Mouse (Mus musculus): ENCODE results near the gene Bard1. TPM values are rescaled to one million over a fixed set of nuclear protein-coding genes. Genes with fewer than 3 reads are reported as not detected.

Gene Bard1
- polyA plus RNA-seq, 1 experiment from 2014 or later, result 2.9 TPM

GRCm38 (mm10) chr1:71070771-71071170 lies 32.2 kb downstream of the Bard1 start:
- ATAC-seq (replicated peaks; ENCODE audit: insufficient number of reproducible peaks, low FRiP score, low TSS enrichment, low read depth) (no peak), DNase-seq (ENCODE audit: low spot score) (no peak)
- Histone ChIP-seq H3K4me1 (ENCODE audit: control insufficient read depth, insufficient read depth, low read length) (no peaks in the 10 kb centered on the region), H3K4me2 (ENCODE audit: low read depth, low read length) (no peak overlapping the region), H3K27ac (replicated peaks; ENCODE audit: low read depth, low read length) (no peak overlapping the region), H3K36me3 (replicated peaks; ENCODE audit: control insufficient read depth, insufficient read depth, low read depth, low read length) (no peaks in the 10 kb centered on the region), H3K9ac (replicated peaks; ENCODE audit: low read length) (no peak overlapping the region), H3K4me3 (ENCODE audit: low read depth, low read length) (no peak overlapping the region), H3K9me3 (replicated peaks; ENCODE audit: control insufficient read depth, low read length) (no peaks in the 10 kb centered on the region), H3K27me3 (ENCODE audit: control insufficient read depth, insufficient read depth, low read length) (no peaks in the 10 kb centered on the region)

GRCm38 (mm10) chr1:71068728-71069304 lies 34.1 kb downstream of the Bard1 start:
- Histone ChIP-seq H3K27ac (replicated peaks; ENCODE audit: low read depth, low read length) (no peak overlapping the region), H3K4me1 (ENCODE audit: control insufficient read depth, insufficient read depth, low read length) (no peaks in the 10 kb centered on the region), H3K4me2 (ENCODE audit: low read depth, low read length) (no peak overlapping the region), H3K4me3 (ENCODE audit: low read depth, low read length) (no peak overlapping the region), H3K9ac (replicated peaks; ENCODE audit: low read length) (no peak overlapping the region), H3K9me3 (replicated peaks; ENCODE audit: control insufficient read depth, low read length) (no peaks in the 10 kb centered on the region), H3K27me3 (ENCODE audit: control insufficient read depth, insufficient read depth, low read length) (no peaks in the 10 kb centered on the region), H3K36me3 (replicated peaks; ENCODE audit: control insufficient read depth, insufficient read depth, low read depth, low read length) (no peaks in the 10 kb centered on the region)
- ATAC-seq (replicated peaks; ENCODE audit: insufficient number of reproducible peaks, low FRiP score, low TSS enrichment, low read depth), result no peak
- DNase-seq (ENCODE audit: low spot score), result no peak
- 97% methylated on average over 3 of the region's 3 CpGs for WGBS

GRCm38 (mm10) chr1:71063885-71064492 lies 39.0 kb downstream of the Bard1 start:
- ATAC-seq (replicated peaks; ENCODE audit: insufficient number of reproducible peaks, low FRiP score, low TSS enrichment, low read depth) (no peak), DNase-seq (ENCODE audit: low spot score) (no peak)
- Histone ChIP-seq H3K9me3 (replicated peaks; ENCODE audit: control insufficient read depth, low read length) (no peaks in the 10 kb centered on the region), H3K27ac (replicated peaks; ENCODE audit: low read depth, low read length) (no peak overlapping the region), H3K36me3 (replicated peaks; ENCODE audit: control insufficient read depth, insufficient read depth, low read depth, low read length) (no peaks in the 10 kb centered on the region), H3K4me2 (ENCODE audit: low read depth, low read length) (no peak overlapping the region), H3K4me3 (ENCODE audit: low read depth, low read length) (no peak overlapping the region), H3K27me3 (ENCODE audit: control insufficient read depth, insufficient read depth, low read length) (no peaks in the 10 kb centered on the region), H3K9ac (replicated peaks; ENCODE audit: low read length) (no peak overlapping the region), H3K4me1 (ENCODE audit: control insufficient read depth, insufficient read depth, low read length) (no peaks in the 10 kb centered on the region)
- WGBS, result 93% methylated on average over 16 of the region's 16 CpGs

GRCm38 (mm10) chr1:71056143-71056542 lies 46.8 kb downstream of the Bard1 start:
- ATAC-seq (replicated peaks; ENCODE audit: insufficient number of reproducible peaks, low FRiP score, low TSS enrichment, low read depth) (no peak), DNase-seq (ENCODE audit: low spot score) (no peak)
- Histone ChIP-seq H3K4me2 (ENCODE audit: low read depth, low read length) (no peak overlapping the region), H3K4me3 (ENCODE audit: low read depth, low read length) (no peak overlapping the region), H3K4me1 (ENCODE audit: control insufficient read depth, insufficient read depth, low read length) (no peaks in the 10 kb centered on the region), H3K27me3 (ENCODE audit: control insufficient read depth, insufficient read depth, low read length) (no peaks in the 10 kb centered on the region), H3K9me3 (replicated peaks; ENCODE audit: control insufficient read depth, low read length) (no peaks in the 10 kb centered on the region), H3K9ac (replicated peaks; ENCODE audit: low read length) (no peak overlapping the region), H3K27ac (replicated peaks; ENCODE audit: low read depth, low read length) (no peak overlapping the region), H3K36me3 (replicated peaks; ENCODE audit: control insufficient read depth, insufficient read depth, low read depth, low read length) (no peaks in the 10 kb centered on the region)
- WGBS, result 86% methylated on average over 4 of the region's 4 CpGs

- Histone ChIP-seq H3K36me3 (replicated peaks; ENCODE audit: control insufficient read depth, insufficient read depth, low read depth, low read length) (no peaks in the 10 kb centered on the region), H3K9me3 (replicated peaks; ENCODE audit: control insufficient read depth, low read length) (no peaks in the 10 kb centered on the region), H3K4me1 (ENCODE audit: control insufficient read depth, insufficient read depth, low read length) (no peaks in the 10 kb centered on the region), H3K27ac (replicated peaks; ENCODE audit: low read depth, low read length) (no peak overlapping the region), H3K4me2 (ENCODE audit: low read depth, low read length) (no peak overlapping the region), H3K4me3 (ENCODE audit: low read depth, low read length) (no peak overlapping the region), H3K9ac (replicated peaks; ENCODE audit: low read length) (no peak overlapping the region), H3K27me3 (ENCODE audit: control insufficient read depth, insufficient read depth, low read length) (no peaks in the 10 kb centered on the region)
- ATAC-seq (replicated peaks; ENCODE audit: insufficient number of reproducible peaks, low FRiP score, low TSS enrichment, low read depth) (no peak), DNase-seq (ENCODE audit: low spot score) (no peak)
- 89% methylated on average over 1 of the region's 1 CpGs for WGBS
Observed at GRCm38 (mm10) chr1:71055454-71055853, 47.5 kb downstream of the Bard1 start.

- Histone ChIP-seq H3K9me3 (replicated peaks; ENCODE audit: control insufficient read depth, low read length) (no peaks in the 10 kb centered on the region), H3K4me2 (ENCODE audit: low read depth, low read length) (no peak overlapping the region), H3K4me3 (ENCODE audit: low read depth, low read length) (no peak overlapping the region), H3K4me1 (ENCODE audit: control insufficient read depth, insufficient read depth, low read length) (no peaks in the 10 kb centered on the region), H3K27ac (replicated peaks; ENCODE audit: low read depth, low read length) (no peak overlapping the region), H3K36me3 (replicated peaks; ENCODE audit: control insufficient read depth, insufficient read depth, low read depth, low read length) (no peaks in the 10 kb centered on the region), H3K27me3 (ENCODE audit: control insufficient read depth, insufficient read depth, low read length) (no peaks in the 10 kb centered on the region), H3K9ac (replicated peaks; ENCODE audit: low read length) (no peak overlapping the region)
- 95% methylated on average over 2 of the region's 2 CpGs for WGBS
- ATAC-seq (replicated peaks; ENCODE audit: insufficient number of reproducible peaks, low FRiP score, low TSS enrichment, low read depth) (no peak), DNase-seq (ENCODE audit: low spot score) (no peak)
Observed at GRCm38 (mm10) chr1:71052756-71053155, 50.2 kb downstream of the Bard1 start.

GRCm38 (mm10) chr1:71052252-71052651 lies 50.7 kb downstream of the Bard1 start:
- Histone ChIP-seq H3K36me3 (replicated peaks; ENCODE audit: control insufficient read depth, insufficient read depth, low read depth, low read length) (no peaks in the 10 kb centered on the region), H3K4me3 (ENCODE audit: low read depth, low read length) (no peak overlapping the region), H3K4me1 (ENCODE audit: control insufficient read depth, insufficient read depth, low read length) (no peaks in the 10 kb centered on the region), H3K4me2 (ENCODE audit: low read depth, low read length) (no peak overlapping the region), H3K9me3 (replicated peaks; ENCODE audit: control insufficient read depth, low read length) (no peaks in the 10 kb centered on the region), H3K27ac (replicated peaks; ENCODE audit: low read depth, low read length) (no peak overlapping the region), H3K27me3 (ENCODE audit: control insufficient read depth, insufficient read depth, low read length) (no peaks in the 10 kb centered on the region), H3K9ac (replicated peaks; ENCODE audit: low read length) (no peak overlapping the region)
- no peak for DNase-seq (ENCODE audit: low spot score)
- 83% methylated on average over 3 of the region's 3 CpGs for WGBS
- ATAC-seq (replicated peaks; ENCODE audit: insufficient number of reproducible peaks, low FRiP score, low TSS enrichment, low read depth), result no peak

- no peak overlapping the region for H3K9ac ChIP-seq (replicated peaks; ENCODE audit: low read length)
- H3K4me3 ChIP-seq (ENCODE audit: low read depth, low read length), result no peak overlapping the region
- no peaks in the 10 kb centered on the region for H3K4me1 ChIP-seq (ENCODE audit: control insufficient read depth, insufficient read depth, low read length)
- no peaks in the 10 kb centered on the region for H3K36me3 ChIP-seq (replicated peaks; ENCODE audit: control insufficient read depth, insufficient read depth, low read depth, low read length)
- H3K27ac ChIP-seq (replicated peaks; ENCODE audit: low read depth, low read length), result no peak overlapping the region
- no peak for ATAC-seq (replicated peaks; ENCODE audit: insufficient number of reproducible peaks, low FRiP score, low TSS enrichment, low read depth)
- DNase-seq (ENCODE audit: low spot score), result no peak
- H3K27me3 ChIP-seq (ENCODE audit: control insufficient read depth, insufficient read depth, low read length), result no peaks in the 10 kb centered on the region
- H3K9me3 ChIP-seq (replicated peaks; ENCODE audit: control insufficient read depth, low read length), result no peaks in the 10 kb centered on the region
- 76% methylated on average over 2 of the region's 2 CpGs for WGBS
- H3K4me2 ChIP-seq (ENCODE audit: low read depth, low read length), result no peak overlapping the region
Observed at GRCm38 (mm10) chr1:71045141-71045540, 57.8 kb downstream of the Bard1 start.
